Mouse (Mus musculus): ENCODE data around the gene Rgs13.

GRCm38 (mm10) chr1:144098587-144099258 lies 78.4 kb downstream of the Rgs13 start:
- TF ChIP-seq CTCF (IDR thresholded peaks at IDR 0.05; ENCODE audit: low read depth): no peak
- TF ChIP-seq EP300 (optimal IDR thresholded peaks at IDR 0.05): no peak
